Mouse (Mus musculus) stomach, embryonic 14.5 days (tissue): Measurements from ENCODE around the gene Rnf215. TPM values are rescaled to one million over a fixed set of nuclear protein-coding genes. Genes with fewer than 3 reads are reported as not detected.
"Not testable (repeated sequence)": the region's sequence is repeated elsewhere in the genome, so short reads cannot be mapped to it uniquely, and the experiment has no call there.

ENCODE experiments used
- ATAC-seq: fragments of 200-750 bp; cut with Nextera tagmentation; 2 replicates; pipeline ENCODE4 v1.8.0; 2017; ENCODE audit warnings: low read depth, moderate TSS enrichment; ENCODE audit not compliant: insufficient number of reproducible peaks, insufficient read depth, low FRiP score
- H3K27ac ChIP-seq: fragments of 300-500 bp; sonication (generic); 2 replicates; pipeline ENCODE4 v1.5.1; 2014; ENCODE audit warnings: mild to moderate bottlenecking, low read length, moderate library complexity, mixed read lengths
- H3K27me3 ChIP-seq: fragments of 300-500 bp; sonication (generic); 2 replicates; pipeline ENCODE4 v1.6.1; 2014; ENCODE audit warnings: low read length, control low read depth, mixed read lengths; ENCODE audit not compliant: control insufficient read depth, insufficient read depth
- H3K36me3 ChIP-seq: fragments of 300-500 bp; sonication (generic); 2 replicates; pipeline ENCODE4 v1.6.1; 2014; ENCODE audit warnings: mild to moderate bottlenecking, control low read depth, low read length, moderate library complexity, mixed read lengths; ENCODE audit not compliant: control insufficient read depth, insufficient read depth
- H3K4me1 ChIP-seq: fragments of 300-500 bp; sonication (generic); 2 replicates; pipeline ENCODE4 v1.6.1; 2014; ENCODE audit warnings: low read length, control low read depth, mixed read lengths; ENCODE audit not compliant: control insufficient read depth, insufficient read depth
- H3K4me2 ChIP-seq: fragments of 300-500 bp; sonication (generic); replicated peaks from 2 replicates; pipeline ENCODE4 v1.6.1; 2014; ENCODE audit warnings: low read depth, low read length, control low read depth
- H3K4me3 ChIP-seq: fragments of 300-500 bp; sonication (generic); 2 replicates; pipeline ENCODE4 v1.5.1; 2014; ENCODE audit warnings: low read depth, low read length, control low read depth
- H3K9ac ChIP-seq: fragments of 300-500 bp; sonication (generic); replicated peaks from 2 replicates; pipeline ENCODE4 v1.6.1; 2014; ENCODE audit warnings: low read depth, mild to moderate bottlenecking, control low read depth, low read length, moderate library complexity, mixed read lengths
- H3K9me3 ChIP-seq: fragments of 300-500 bp; sonication (generic); 2 replicates; pipeline ENCODE4 v1.6.1; 2016; ENCODE audit warnings: low read depth, low read length, control low read depth; ENCODE audit not compliant: control insufficient read depth
- WGBS: fragments of 180-500 bp; shearing (Covaris S2); extraction: QIAGEN DNeasy Blood & Tissue Kit; methylation state at CpG from one replicate; pipeline ENCODE4 v1.1.7; 2014; 5-methylcytosine and 5-hydroxymethylcytosine counted together
- microRNA-seq: library from miRNA; unstranded; fragments of <30 nt; microRNA quantifications from one replicate; pipeline ENCODE4, GENCODE M21; 2016
- polyA plus RNA-seq: library from polyadenylated mRNA; unstranded; fragments of >200 nt; fragmentation: Nextera tagmentation; extraction: Ambion mirVana; gene quantifications from 2 replicates; pipeline ENCODE4 v1.2.1, GENCODE M21; 2014

Gene Rnf215
- polyA plus RNA-seq, 1 experiment from 2014 or later, result 32.3 TPM

DNA sequence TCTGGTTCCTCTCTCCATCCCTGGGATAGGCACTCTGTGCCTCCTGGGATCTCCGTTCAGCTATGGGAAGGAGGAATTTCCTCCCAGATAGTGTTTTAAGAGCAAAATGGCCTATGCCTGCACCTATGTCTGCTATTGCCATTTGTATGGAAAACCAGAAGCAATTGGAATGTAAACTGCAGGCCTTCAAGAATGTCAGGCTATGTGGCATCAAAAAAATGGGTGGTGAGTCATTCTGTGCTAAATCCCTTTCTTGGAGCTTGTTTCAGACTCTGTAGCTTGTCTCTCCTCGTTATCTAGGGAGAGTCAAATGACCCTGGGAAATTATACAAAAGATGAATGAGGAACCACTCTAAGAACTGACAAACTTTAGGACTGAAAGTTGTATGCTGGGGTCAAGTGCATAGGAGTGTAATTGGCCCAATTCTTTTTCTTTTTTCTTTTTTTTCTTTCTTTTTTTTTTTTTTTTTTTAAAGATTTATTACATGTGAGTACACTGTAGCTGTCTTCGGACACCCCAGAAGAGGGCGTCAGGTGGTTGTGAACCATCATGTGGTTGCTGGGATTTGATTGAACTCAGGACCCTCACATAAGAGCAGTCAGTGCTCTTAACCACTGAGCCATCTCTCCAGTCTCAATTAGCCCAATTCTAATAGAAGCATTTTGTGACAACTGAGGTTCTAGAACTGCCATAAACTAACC is 49.4 kb downstream of the Rnf215 start:
- H3K9me3 ChIP-seq, result no peaks in the 10 kb centered on the region
- H3K4me1 ChIP-seq, result peaks cover 11% of the 10 kb centered on the region
- H3K27me3 ChIP-seq, result no peaks in the 10 kb centered on the region
- no peak for ATAC-seq
- no peak overlapping the region for H3K4me3 ChIP-seq
- H3K36me3 ChIP-seq, result peaks cover 33% of the 10 kb centered on the region
- WGBS, result 62% methylated on average over 4 of the region's 4 CpGs
- no peak overlapping the region for H3K4me2 ChIP-seq
- H3K9ac ChIP-seq, result no peak overlapping the region
- H3K27ac ChIP-seq, result no peak overlapping the region

- H3K27me3 ChIP-seq, H3K9ac ChIP-seq, ATAC-seq, H3K4me3 ChIP-seq, H3K4me2 ChIP-seq, H3K27ac ChIP-seq, H3K9me3 ChIP-seq: not testable (repeated sequence)
- Histone ChIP-seq H3K4me1 (peaks cover 11% of the 10 kb centered on the region), H3K36me3 (peaks cover 22% of the 10 kb centered on the region)
- WGBS, result 91% methylated on average over 6 of the region's 6 CpGs
Observed at GRCm38 (mm10) chr11:4185480-4185879, 50.5 kb downstream of the Rnf215 start.

GRCm38 (mm10) chr11:4186486-4187317 is 51.7 kb downstream of the Rnf215 start, which contains the start of gene Tbc1d10a:
Tbc1d10a (plus strand) TSS chr11:4186789.
- Histone ChIP-seq H3K4me3 (peak within 1 kb of the TSS; percentile 84), H3K36me3 (peaks cover 10% of the 10 kb centered on the region; the same call in 1 of the 2 replicates), H3K4me1 (peaks cover 11% of the 10 kb centered on the region), H3K27ac (0 out of 2 replicates have a peak within 1 kb of the TSS, but pooled peaks have one; percentile 52), H3K4me2 (peak within 1 kb of the TSS; percentile 98), H3K9ac (peak within 1 kb of the TSS; percentile 83), H3K27me3 (no peaks in the 10 kb centered on the region), H3K9me3 (no peaks in the 10 kb centered on the region)
- ATAC-seq, result peak; percentile 100
- under 1% methylated on average over 71 of the region's 71 CpGs for WGBS

DNA sequence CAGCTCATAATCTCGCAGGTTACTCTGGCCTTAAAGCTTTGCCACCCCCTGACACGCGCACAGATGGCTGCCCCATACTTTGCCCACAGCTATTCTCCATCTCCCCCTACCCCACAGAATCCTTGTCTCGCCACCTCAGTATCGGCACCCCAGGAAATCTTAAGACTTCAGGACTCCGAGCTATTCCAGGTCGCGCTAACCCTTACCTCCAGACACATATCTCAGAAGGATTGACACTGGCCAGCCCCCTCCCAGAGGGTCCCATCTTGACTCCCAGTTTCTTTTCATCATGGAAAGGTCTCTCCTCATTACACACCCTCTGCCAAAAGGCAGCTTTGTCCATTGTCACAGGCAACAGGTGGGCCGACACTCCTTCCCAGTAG is 52.3 kb downstream of the Rnf215 start:
- H3K4me1 ChIP-seq, result peaks cover 11% of the 10 kb centered on the region
- no peak for ATAC-seq
- peak overlapping the region; percentile 98 for H3K4me2 ChIP-seq
- H3K36me3 ChIP-seq, result peaks cover 9% of the 10 kb centered on the region; the same call in 1 of the 2 replicates
- H3K9ac ChIP-seq, result peak overlapping the region; percentile 83
- no peaks in the 10 kb centered on the region for H3K9me3 ChIP-seq
- WGBS, result 11% methylated on average over 9 of the region's 9 CpGs
- no peaks in the 10 kb centered on the region for H3K27me3 ChIP-seq
- no peak overlapping the region for H3K27ac ChIP-seq
- H3K4me3 ChIP-seq, result peak overlapping the region; percentile 84

GRCm38 (mm10) chr11:4189182-4189581 is 54.2 kb downstream of the Rnf215 start:
- 75% methylated on average over 6 of the region's 6 CpGs for WGBS
- no peak overlapping the region for H3K4me3 ChIP-seq
- no peaks in the 10 kb centered on the region for H3K9me3 ChIP-seq
- H3K36me3 ChIP-seq, result no peaks in the 10 kb centered on the region
- H3K9ac ChIP-seq, result no peak overlapping the region
- peaks cover 11% of the 10 kb centered on the region for H3K4me1 ChIP-seq
- no peak overlapping the region for H3K27ac ChIP-seq
- no peak overlapping the region for H3K4me2 ChIP-seq
- no peak for ATAC-seq
- no peaks in the 10 kb centered on the region for H3K27me3 ChIP-seq

GRCm38 (mm10) chr11:4190677-4191076 is 55.7 kb downstream of the Rnf215 start:
- H3K27ac ChIP-seq, result no peak overlapping the region
- no peak overlapping the region for H3K9ac ChIP-seq
- no peaks in the 10 kb centered on the region for H3K36me3 ChIP-seq
- 67% methylated on average over 3 of the region's 3 CpGs for WGBS
- no peaks in the 10 kb centered on the region for H3K9me3 ChIP-seq
- H3K27me3 ChIP-seq, result no peaks in the 10 kb centered on the region
- ATAC-seq, result no peak
- no peak overlapping the region for H3K4me2 ChIP-seq
- H3K4me1 ChIP-seq, result peaks cover 10% of the 10 kb centered on the region
- H3K4me3 ChIP-seq, result no peak overlapping the region

Small RNA genes lying within 50 kb of the gene (microRNA-seq; reads per million reads assigned to microRNA genes)
- gene Mir3060, result 2.6 reads per million, percentile 2 among the genes with 10 or more reads in this experiment

Other genes with a start within 250 kb of the Rnf215 start
- 0.12 and 0.13 TPM in 2 replicates for gene 4921536K21Rik, start 240.1 kb upstream of the Rnf215 start, polyA plus RNA-seq
- gene Dusp18, start 240.0 kb upstream of the Rnf215 start, polyA plus RNA-seq, result 12.3 and 13.2 TPM in 2 replicates
- 3.7 and 4.1 TPM in 2 replicates for gene Slc35e4, start 220.5 kb upstream of the Rnf215 start, polyA plus RNA-seq
- gene Tcn2, start 203.0 kb upstream of the Rnf215 start, polyA plus RNA-seq, result 38.9 and 42.2 TPM in 2 replicates
- gene Pes1, start 171.2 kb upstream of the Rnf215 start, polyA plus RNA-seq, result 62.0 and 64.9 TPM in 2 replicates
- 0.22 and 0.29 TPM in 2 replicates for gene 4930556J24Rik, start 158.4 kb upstream of the Rnf215 start, polyA plus RNA-seq
- 13.1 and 15.3 TPM in 2 replicates for gene Gal3st1, start 151.6 kb upstream of the Rnf215 start, polyA plus RNA-seq
- gene Sec14l4, start 103.7 kb upstream of the Rnf215 start, polyA plus RNA-seq, result 0.51 and 0.76 TPM in 2 replicates
- not detected in 2 replicates for gene Sec14l3, start 70.4 kb upstream of the Rnf215 start, polyA plus RNA-seq
- 14.5 and 15.5 TPM in 2 replicates for gene Mtfp1, start 39.8 kb upstream of the Rnf215 start, polyA plus RNA-seq
- gene Sec14l2, start 11.8 kb upstream of the Rnf215 start, polyA plus RNA-seq, result 1.4 and 1.7 TPM in 2 replicates
- gene Ccdc157, start 25.1 kb downstream of the Rnf215 start, polyA plus RNA-seq, result 4.4 and 5.7 TPM in 2 replicates
- 55.3 and 59.2 TPM in 2 replicates for gene Sf3a1, start 25.1 kb downstream of the Rnf215 start, polyA plus RNA-seq
- 17.2 and 19.3 TPM in 2 replicates for gene Tbc1d10a, start 51.6 kb downstream of the Rnf215 start, polyA plus RNA-seq
- 2.6 and 3.3 TPM in 2 replicates for gene Castor1, start 83.0 kb downstream of the Rnf215 start, polyA plus RNA-seq
- gene Osm, start 101.2 kb downstream of the Rnf215 start, polyA plus RNA-seq, result 0.18 TPM in 1 of 2 replicates, not detected in the other
- gene Lif, start 122.4 kb downstream of the Rnf215 start, polyA plus RNA-seq, result 0.30 and 0.32 TPM in 2 replicates